Mouse (Mus musculus) CD8-positive naive resting alpha-beta T cell, adult 2 months (primary cell): ENCODE results near the gene Gm10840.
"Not testable (repeated sequence)": the region's sequence is repeated elsewhere in the genome, so short reads cannot be mapped to it uniquely, and the experiment has no call there.

Experiments
- DNase-seq, 2 experiments: peaks; one replicate each; pipeline ENCODE4 v3.0.0; 2022; ENCODE audit warnings: low read depth in 2 of 2, low spot score in 2 of 2

Gene Gm10840

DNA sequence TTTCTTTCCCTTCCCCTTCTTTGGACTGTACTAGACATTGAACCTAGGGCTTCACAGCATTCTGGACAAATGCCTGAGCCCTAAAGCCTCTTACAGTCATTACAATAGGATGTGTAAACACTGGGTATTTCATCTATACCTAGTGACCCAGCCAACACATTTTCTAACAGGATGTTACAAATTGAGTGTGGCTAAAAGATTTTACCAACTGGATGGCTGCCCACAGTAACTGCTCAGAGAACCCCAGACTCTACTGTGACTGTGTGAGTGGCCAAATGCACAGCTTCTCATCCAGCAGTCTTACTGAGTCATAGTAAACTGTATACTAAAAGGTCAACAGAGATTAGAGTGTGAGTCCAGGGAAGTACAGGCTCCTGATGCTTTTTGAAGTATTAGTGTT lies 34.7 kb downstream of the Gm10840 start:
- no peak for DNase-seq

- no peak for DNase-seq
Measured at GRCm38 (mm10) chr11:106198277-106198676, 37.6 kb downstream of the Gm10840 start.

GRCm38 (mm10) chr11:106199997-106200396 lies 39.3 kb downstream of the Gm10840 start:
- not testable (repeated sequence) for DNase-seq

- DNase-seq = no peak
Measured at GRCm38 (mm10) chr11:106200756-106201155, 40.1 kb downstream of the Gm10840 start.

- peak in 1 of 2 experiments; percentile 11 for DNase-seq
Measured at GRCm38 (mm10) chr11:106201337-106202122, 40.9 kb downstream of the Gm10840 start.

GRCm38 (mm10) chr11:106202123-106202465 lies 41.4 kb downstream of the Gm10840 start, which contains the start of gene Strada:
Gene Strada (minus strand): TSS chr11:106202168.
- DNase-seq = no peak
